Mouse (Mus musculus) MEL (cell line): ENCODE data around the gene Gsg1l2. TPM values are rescaled to one million over a fixed set of nuclear protein-coding genes. Genes with fewer than 3 reads are reported as not detected.

Source experiments
- DNase-seq: peaks from one replicate; pipeline ENCODE4 v3.0.0; 2011; ENCODE audit warnings: low read depth, low spot score
- H3K27ac ChIP-seq: 2 replicates; pipeline ENCODE4 v1.5.1; 2012; ENCODE audit warnings: low read depth, mild to moderate bottlenecking, control low read depth, low read length, moderate library complexity; ENCODE audit not compliant: control insufficient read depth
- H3K27me3 ChIP-seq, 2 experiments: fragments of 150-350 bp in 1 of 2; sonication (generic) in 1 of 2; 2 replicates each; pipeline ENCODE4 v1.6.1; 2012; ENCODE audit warnings: low read length in 2 of 2, mild to moderate bottlenecking in 2 of 2, improper control_type of control experiment in 1 of 2, moderate library complexity in 1 of 2; ENCODE audit not compliant: insufficient read depth in 2 of 2, control insufficient read depth in 1 of 2
- H3K36me3 ChIP-seq, 2 experiments: 2 replicates each; pipeline ENCODE4 v1.6.1; 2012 to 2014; ENCODE audit warnings: low read length in 2 of 2, improper control_type of control experiment in 1 of 2, inconsistent platforms in 1 of 2, mild to moderate bottlenecking in 1 of 2; ENCODE audit not compliant: insufficient read depth in 2 of 2, control insufficient read depth in 1 of 2
- H3K4me1 ChIP-seq, 2 experiments: fragments of 150-350 bp in 1 of 2; sonication (generic) in 1 of 2; 2 replicates each; pipeline ENCODE4 v1.6.1; 2012; ENCODE audit warnings: low read length in 2 of 2, improper control_type of control experiment in 1 of 2, mild to moderate bottlenecking in 1 of 2; ENCODE audit not compliant: insufficient read depth in 2 of 2, control insufficient read depth in 1 of 2
- H3K4me3 ChIP-seq, 2 experiments: fragments of 150-350 bp in 1 of 2; sonication (generic) in 1 of 2; 2 replicates each; pipeline ENCODE4 v1.5.1; 2012; ENCODE audit warnings: low read depth in 2 of 2, low read length in 2 of 2, mild to moderate bottlenecking in 2 of 2, moderate library complexity in 2 of 2, control low read depth in 1 of 2, improper control_type of control experiment in 1 of 2; ENCODE audit not compliant: control insufficient read depth in 1 of 2, insufficient read depth in 1 of 2
- H3K79me2 ChIP-seq: 2 replicates; pipeline ENCODE4 v1.6.1; 2012; ENCODE audit warnings: mild to moderate bottlenecking, low read length, moderate library complexity; ENCODE audit not compliant: control insufficient read depth, poor library complexity, insufficient read depth
- H3K9ac ChIP-seq: 2 replicates; pipeline ENCODE4 v1.6.1; 2012; ENCODE audit warnings: low read depth, mild to moderate bottlenecking, control low read depth, low read length, moderate library complexity; ENCODE audit not compliant: control insufficient read depth, poor library complexity, severe bottlenecking
- H3K9me3 ChIP-seq: fragments of 150-350 bp; sonication (generic); replicated peaks from 2 replicates; pipeline ENCODE4 v1.6.1; 2012; ENCODE audit warnings: mild to moderate bottlenecking, low read length, improper control_type of control experiment, moderate library complexity; ENCODE audit not compliant: insufficient read depth
- CHD2 ChIP-seq: IDR thresholded peaks from 2 replicates; pipeline ENCODE4 v1.6.1; 2011; ENCODE audit warnings: low read length, improper control_type of control experiment
- CTCF ChIP-seq, 3 experiments: IDR thresholded peaks in 2 of 3; conservative IDR thresholded peaks in 1 of 3; 2 replicates each; pipeline ENCODE4 v1.5.1; 2011 to 2012; ENCODE audit warnings: low read length in 3 of 3, low read depth in 2 of 3, mild to moderate bottlenecking in 2 of 3, improper control_type of control experiment in 1 of 3, inconsistent platforms in 1 of 3, mixed read lengths in 1 of 3, moderate library complexity in 1 of 3; ENCODE audit not compliant: control insufficient read depth in 1 of 3, insufficient read depth in 1 of 3, poor library complexity in 1 of 3, severe bottlenecking in 1 of 3
- ELF1 ChIP-seq: IDR thresholded peaks from 2 replicates; pipeline ENCODE4 v1.6.1; 2014; ENCODE audit warnings: low read depth, mild to moderate bottlenecking, inconsistent platforms, low read length, improper control_type of control experiment, moderate library complexity
- EP300 ChIP-seq, 2 experiments: IDR thresholded peaks; 2 replicates each; pipeline ENCODE4 v1.6.1; 2011; ENCODE audit warnings: improper control_type of control experiment in 2 of 2, low read length in 2 of 2, low read depth in 1 of 2, mild to moderate bottlenecking in 1 of 2
- ETS1 ChIP-seq: IDR thresholded peaks from 2 replicates; pipeline ENCODE4 v1.6.1; 2012; ENCODE audit warnings: low read depth, mild to moderate bottlenecking, inconsistent platforms, low read length, improper control_type of control experiment, moderate library complexity
- HCFC1 ChIP-seq: IDR thresholded peaks from 2 replicates; pipeline ENCODE4 v1.6.1; 2012; ENCODE audit warnings: low read depth, mild to moderate bottlenecking, inconsistent platforms, low read length, improper control_type of control experiment, moderate library complexity
- KAT2A ChIP-seq: conservative IDR thresholded peaks from 2 replicates; pipeline ENCODE4 v1.6.1; 2012; ENCODE audit warnings: low read depth, low read length, improper control_type of control experiment, inconsistent platforms
- MAX ChIP-seq: IDR thresholded peaks from 2 replicates; pipeline ENCODE4 v1.6.1; 2011; ENCODE audit warnings: low read length, improper control_type of control experiment
- MXI1 ChIP-seq: IDR thresholded peaks from 2 replicates; pipeline ENCODE4 v1.6.1; 2011; ENCODE audit warnings: mild to moderate bottlenecking, low read depth, low read length, improper control_type of control experiment
- MYB ChIP-seq: IDR thresholded peaks from 2 replicates; pipeline ENCODE4 v1.6.1; 2011; ENCODE audit warnings: mild to moderate bottlenecking, low read depth, low read length, improper control_type of control experiment
- NRF1 ChIP-seq: IDR thresholded peaks from 2 replicates; pipeline ENCODE4 v1.6.1; 2014; ENCODE audit warnings: low read depth, mild to moderate bottlenecking, inconsistent platforms, low read length, improper control_type of control experiment, moderate library complexity; ENCODE audit not compliant: poor library complexity, insufficient read depth, severe bottlenecking
- POLR2AphosphoS5 ChIP-seq: IDR thresholded peaks from 2 replicates; pipeline ENCODE4 v1.6.1; 2012; ENCODE audit warnings: low read depth, borderline replicate concordance, mild to moderate bottlenecking, inconsistent platforms, low read length, moderate library complexity, mixed read lengths
- USF2 ChIP-seq, 2 experiments: IDR thresholded peaks; 2 replicates each; pipeline ENCODE4 v1.6.1; 2011 to 2012; ENCODE audit warnings: improper control_type of control experiment in 2 of 2, low read length in 2 of 2, borderline replicate concordance in 1 of 2, inconsistent platforms in 1 of 2, low read depth in 1 of 2, mild to moderate bottlenecking in 1 of 2; ENCODE audit not compliant: insufficient read depth in 1 of 2
- ZC3H11A ChIP-seq: IDR thresholded peaks from 2 replicates; pipeline ENCODE4 v1.6.1; 2012; ENCODE audit warnings: low read depth, mild to moderate bottlenecking, inconsistent platforms, low read length, improper control_type of control experiment
- ZMIZ1 ChIP-seq: IDR thresholded peaks from 2 replicates; pipeline ENCODE4 v1.6.1; 2012; ENCODE audit warnings: low read depth, mild to moderate bottlenecking, inconsistent platforms, low read length, improper control_type of control experiment, moderate library complexity
- polyA plus RNA-seq, 2 experiments: library from polyadenylated mRNA; stranded (reverse) in 1 of 2; unstranded in 1 of 2; fragments of >175 nt in 1 of 2; fragments of >200 nt in 1 of 2; gene quantifications; 2 replicates each; pipeline versions ENCODE4 v1.2.1 to v1.2.4; 2012; ENCODE audit warnings: low replicate concordance in 2 of 2, low read depth in 1 of 2; ENCODE audit not compliant: insufficient read length in 2 of 2, insufficient read depth in 1 of 2, missing spikeins in 1 of 2
- total RNA-seq: library from RNA; depleted of rRNA; stranded (reverse); fragments of 300-350 nt; gene quantifications from 2 replicates; pipeline ENCODE4 v1.2.3, GENCODE M21; 2012

Gsg1l2 gene
- total and polyA plus RNA-seq, 3 experiments: not detected

DNA sequence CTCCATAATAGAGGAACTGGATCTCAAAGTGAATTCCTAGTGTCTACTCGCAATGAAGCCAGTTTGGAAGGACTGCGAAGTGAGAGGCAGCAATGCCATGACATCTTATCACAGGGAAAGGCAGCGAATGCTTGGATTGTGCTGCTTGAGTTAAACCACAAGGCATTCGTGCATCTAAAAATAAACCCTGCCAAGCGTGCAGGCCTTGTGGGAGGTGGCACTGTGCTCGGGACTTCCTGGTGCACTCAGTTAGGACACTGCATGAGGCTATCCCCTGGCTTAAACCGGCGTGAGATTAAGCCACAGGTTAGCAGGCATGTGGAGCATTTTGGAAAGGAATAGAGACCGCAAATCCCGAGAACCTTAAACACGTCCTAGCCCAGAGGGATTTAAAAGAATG lies 15.8 kb downstream of the Gsg1l2 start (continued):
- no peak for TF ChIP-seq MXI1
- TF ChIP-seq KAT2A: no peak
- TF ChIP-seq MAX: no peak
- TF ChIP-seq ZC3H11A: no peak
- TF ChIP-seq ELF1: no peak

DNA sequence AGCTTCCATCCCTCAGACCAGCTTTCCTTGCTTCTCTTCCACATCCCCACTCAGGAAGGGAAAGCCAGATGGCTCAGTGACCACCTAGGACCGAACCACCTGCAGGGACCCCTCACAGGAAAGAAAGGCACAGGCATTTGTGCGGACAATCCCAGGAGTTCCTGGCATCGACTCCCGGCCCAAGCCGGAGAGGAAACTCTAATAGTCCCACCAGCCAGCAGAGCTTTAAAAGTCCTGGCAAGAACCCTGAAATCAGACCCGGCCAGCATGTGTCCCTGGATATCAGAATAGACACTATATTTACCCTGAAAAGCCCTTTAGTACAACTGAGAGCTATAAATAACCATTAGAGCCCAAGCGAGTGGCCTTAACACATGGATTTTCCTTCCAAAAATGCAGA lies 23.5 kb downstream of the Gsg1l2 start, which contains the start of gene Dhrs7c:
Gene Dhrs7c, plus strand, starts transcription at position 257 of the 400 bp plus-strand sequence.
- H3K4me3 ChIP-seq: no peak within 1 kb of the TSS
- H3K4me1 ChIP-seq: no peaks in the 10 kb centered on the region
- no peaks in the 10 kb centered on the region for H3K36me3 ChIP-seq
- TF ChIP-seq POLR2AphosphoS5: no peak
- no peaks in the 10 kb centered on the region for H3K9me3 ChIP-seq
- DNase-seq: no peak
- no peaks in the 10 kb centered on the region for H3K79me2 ChIP-seq
- H3K9ac ChIP-seq: no peak within 1 kb of the TSS
- no peak within 1 kb of the TSS for H3K27ac ChIP-seq
- H3K27me3 ChIP-seq: no peaks in the 10 kb centered on the region

DNA sequence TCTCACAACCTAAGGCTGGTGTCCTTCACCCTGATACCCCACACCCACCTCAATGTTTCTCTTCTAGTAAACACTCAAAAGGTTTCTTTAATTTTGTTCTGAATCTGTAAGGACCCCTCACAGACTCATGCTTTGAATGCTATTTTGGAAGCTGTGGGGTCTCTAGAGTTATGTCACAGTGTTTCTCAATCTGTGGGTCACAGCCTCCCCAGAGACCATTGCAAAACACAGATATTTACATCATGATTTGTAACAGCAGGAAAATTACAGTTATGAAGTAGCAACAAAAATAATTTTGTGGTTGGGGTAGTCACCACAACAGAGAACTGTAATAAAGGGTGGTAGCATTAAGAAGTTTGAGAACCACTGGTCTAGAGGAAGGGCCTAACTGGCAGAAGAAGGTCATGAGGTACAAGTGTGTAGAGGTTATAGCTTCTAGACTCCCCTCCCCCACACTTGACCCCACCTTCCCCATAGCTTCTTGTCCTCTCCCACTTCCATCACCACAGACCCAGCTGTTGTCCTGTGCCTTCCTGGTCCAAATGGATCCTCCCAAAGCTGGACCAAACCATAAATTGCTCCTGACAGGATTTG lies 25.8 kb downstream of the Gsg1l2 start:
- H3K27me3 ChIP-seq: no peaks in the 10 kb centered on the region
- H3K79me2 ChIP-seq: no peaks in the 10 kb centered on the region
- no peaks in the 10 kb centered on the region for H3K36me3 ChIP-seq
- no peak overlapping the region for H3K9ac ChIP-seq
- no peaks in the 10 kb centered on the region for H3K9me3 ChIP-seq
- H3K4me1 ChIP-seq: no peaks in the 10 kb centered on the region
- H3K4me3 ChIP-seq: no peak overlapping the region
- H3K27ac ChIP-seq: no peak overlapping the region
- DNase-seq: no peak
- TF ChIP-seq NRF1 (no peak), ETS1 (no peak), POLR2AphosphoS5 (no peak), HCFC1 (no peak), MYB (no peak), ZMIZ1 (no peak), EP300 (IDR thresholded peaks at IDR 0.05; ENCODE audit: low read depth in 1 of 2, low read length in 2 of 2) (no peak), CTCF (IDR thresholded peaks at IDR 0.05 in 2 of 3, conservative IDR thresholded peaks at IDR 0.05 in 1 of 3; ENCODE audit: control insufficient read depth in 1 of 3, insufficient read depth in 1 of 3, low read depth in 2 of 3, low read length in 3 of 3, poor library complexity in 1 of 3, severe bottlenecking in 1 of 3) (no peak), USF2 (IDR thresholded peaks at IDR 0.05; ENCODE audit: borderline replicate concordance in 1 of 2, insufficient read depth in 1 of 2, low read depth in 1 of 2, low read length in 2 of 2) (no peak), CHD2 (no peak)
- TF ChIP-seq, all 39 proteins: peak for 0
